Mouse (Mus musculus) MEL (cell line): ENCODE data around the gene Eef1akmt2.

Experiments
- CTCF ChIP-seq, 3 experiments: IDR thresholded peaks in 2 of 3; conservative IDR thresholded peaks in 1 of 3; 2 replicates each; pipeline ENCODE4 v1.5.1; 2011 to 2012; ENCODE audit warnings: low read length in 3 of 3, low read depth in 2 of 3, mild to moderate bottlenecking in 2 of 3, improper control_type of control experiment in 1 of 3, inconsistent platforms in 1 of 3, mixed read lengths in 1 of 3, moderate library complexity in 1 of 3; ENCODE audit not compliant: control insufficient read depth in 1 of 3, insufficient read depth in 1 of 3, poor library complexity in 1 of 3, severe bottlenecking in 1 of 3
- MAFK ChIP-seq: IDR thresholded peaks from 2 replicates; pipeline ENCODE4 v1.6.1; 2011; ENCODE audit warnings: low read depth, mild to moderate bottlenecking, low read length, improper control_type of control experiment, borderline replicate concordance
- MEF2A ChIP-seq: IDR thresholded peaks from 2 replicates; pipeline ENCODE4 v1.6.1; 2014; ENCODE audit warnings: low read depth, mild to moderate bottlenecking, inconsistent platforms, low read length, improper control_type of control experiment; ENCODE audit not compliant: poor library complexity, insufficient replicate concordance, severe bottlenecking; ENCODE audit errors: extremely low read depth
- USF1 ChIP-seq: IDR thresholded peaks from 2 replicates; pipeline ENCODE4 v1.6.1; 2014; ENCODE audit warnings: low read depth, mild to moderate bottlenecking, inconsistent platforms, low read length, improper control_type of control experiment, moderate library complexity

DNA sequence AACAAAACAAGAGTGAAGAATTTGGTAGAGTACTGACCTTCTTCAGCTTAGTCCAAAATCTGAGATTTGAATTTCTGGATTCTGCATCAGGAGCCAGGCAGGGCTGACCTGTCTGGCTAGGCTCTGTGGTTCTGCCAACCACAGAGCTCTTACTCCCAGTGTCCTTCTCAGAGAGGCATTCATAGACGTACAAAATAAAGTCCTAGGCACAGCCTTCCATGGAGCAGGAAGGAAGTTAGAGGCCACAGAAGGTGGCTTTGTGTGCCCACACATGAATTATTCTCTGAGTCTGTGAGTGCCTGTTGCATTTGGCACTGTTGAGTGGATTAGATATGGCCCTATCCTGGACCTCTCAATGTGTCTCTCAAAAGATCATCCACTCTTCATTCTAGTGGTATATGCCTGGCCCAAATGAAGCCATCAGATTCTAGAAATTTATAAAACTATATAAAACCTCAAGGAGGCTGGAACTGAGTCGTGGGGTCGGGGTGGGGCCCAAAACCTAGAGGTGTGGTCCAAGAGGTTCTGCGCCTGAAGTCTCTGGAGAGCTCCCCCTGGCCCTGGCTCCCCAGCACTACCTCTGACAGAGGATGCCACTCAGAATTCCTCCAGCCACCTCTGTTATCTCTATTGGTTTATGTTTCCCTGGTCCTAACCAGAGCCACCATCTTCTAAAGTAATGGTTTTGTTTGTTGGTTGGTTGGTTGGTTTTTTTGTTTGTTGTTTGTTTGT is 36.2 kb upstream of the Eef1akmt2 start:
- TF ChIP-seq CTCF (IDR thresholded peaks at IDR 0.05 in 2 of 3, conservative IDR thresholded peaks at IDR 0.05 in 1 of 3; ENCODE audit: control insufficient read depth in 1 of 3, insufficient read depth in 1 of 3, low read depth in 2 of 3, low read length in 3 of 3, poor library complexity in 1 of 3, severe bottlenecking in 1 of 3) (no peak), MEF2A (no peak), MAFK (no peak), USF1 (no peak)
